Comparison of ENCODE assay signal across 23 mouse cellular contexts in the genomic region with DNA sequence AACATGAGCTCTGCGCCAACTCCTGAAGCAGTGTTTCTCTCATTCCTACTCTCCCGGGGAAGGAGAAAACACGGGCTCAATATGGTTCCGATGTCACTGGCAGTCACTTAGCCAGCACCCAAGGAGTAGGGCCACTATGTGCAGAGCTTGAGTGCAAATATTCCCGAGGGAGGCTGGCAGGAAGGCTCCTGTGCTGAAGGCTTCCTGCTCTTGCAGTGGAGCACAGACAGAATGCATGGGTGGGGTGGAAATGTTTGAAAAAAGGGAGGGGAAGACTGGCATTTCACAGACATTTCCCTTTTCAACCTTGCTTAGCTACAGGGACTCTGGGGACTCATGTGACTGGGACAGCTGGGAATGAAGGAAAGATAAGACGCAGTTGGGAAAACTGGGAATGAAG. TPM values are rescaled to one million over a fixed set of nuclear protein-coding genes. Genes with fewer than 3 reads are reported as not detected.
DNase-seq lines count a peak whose midpoint lies in the region; ATAC-seq and TF ChIP-seq lines count a peak whose summit lies in the region.
"Had no signal": no experiment of that assay in that cellular context is flagged by ENCODE, and none has a peak within 500 bp of the region (broad histone marks: within the 10 kb centered on the region; RNA-seq: fewer than 3 reads in every experiment).

No protein-coding gene starts in this region.

- H3K9ac ChIP-seq in heart, embryonic 15.5 days = no peak overlapping the region
- no peak overlapping the region for H3K9ac ChIP-seq in lung, embryonic 15.5 days
- peak overlapping the region; percentile 3; the same call in 1 of the 2 replicates for H3K9ac ChIP-seq in stomach, postnatal 0 days (ENCODE audit: low read length)
- H3K9ac ChIP-seq: hindbrain, embryonic 13.5 days; intestine, embryonic 15.5 days; limb, embryonic 13.5 days; liver, embryonic 13.5 days had no signal

- no peak for ATAC-seq in heart, embryonic 15.5 days (replicated peaks; ENCODE audit: insufficient number of reproducible peaks, insufficient read depth, low FRiP score, low read depth)
- ATAC-seq in lung, embryonic 15.5 days (ENCODE audit: borderline replicate concordance, extremely low read depth, low FRiP score, low TSS enrichment) = no peak
- ATAC-seq in stomach, postnatal 0 days (ENCODE audit: low FRiP score, low TSS enrichment) = no peak
- ATAC-seq: forebrain, embryonic 16.5 days; intestine, embryonic 15.5 days had no signal

- no peaks in the 10 kb centered on the region for H3K9me3 ChIP-seq in heart, embryonic 15.5 days (replicated peaks)
- no peaks in the 10 kb centered on the region for H3K9me3 ChIP-seq in lung, embryonic 15.5 days
- H3K9me3 ChIP-seq in stomach, postnatal 0 days (ENCODE audit: control insufficient read depth, low read length) = no peaks in the 10 kb centered on the region
- H3K9me3 ChIP-seq: hindbrain, embryonic 13.5 days; intestine, embryonic 15.5 days; limb, embryonic 13.5 days; liver, embryonic 13.5 days had no signal

- DNase-seq in gastrocnemius, adult 2 months = no peak
- no peak for DNase-seq in gastrocnemius, adult 8-10 months (ENCODE audit: low spot score in 2 of 2)
- no peak for DNase-seq in heart, postnatal 25 days (ENCODE audit: low spot score)
- no peak for DNase-seq in lung, postnatal 14 days
- DNase-seq in stomach, postnatal 0 days (ENCODE audit: low spot score) = peak; percentile 35
- no peak for DNase-seq in ovary, postnatal 36 days (ENCODE audit: low spot score)
- DNase-seq: adrenal gland, postnatal 14 days; cerebellum, adult 11 months; cerebellum, postnatal 14 days; embryo, embryonic 11 days; kidney, postnatal 14 days; layer of hippocampus, postnatal 36 days; liver, embryonic 13.5 days; retina, postnatal 1 day; thymus, postnatal 14 days had no signal

- H3K27ac ChIP-seq in gastrocnemius, adult 2 months = peak overlapping the region; percentile 16; the same call in 1 of the 2 replicates
- H3K27ac ChIP-seq in heart, embryonic 15.5 days = peak overlapping the region; percentile 59
- peak overlapping the region; percentile 49 for H3K27ac ChIP-seq in lung, embryonic 15.5 days
- peak overlapping the region; percentile 20; the same call in 1 of the 2 replicates for H3K27ac ChIP-seq in stomach, postnatal 0 days (replicated peaks)
- H3K27ac ChIP-seq: hindbrain, embryonic 13.5 days; intestine, embryonic 15.5 days; layer of hippocampus, adult 2 months; limb, embryonic 13.5 days; liver, embryonic 13.5 days had no signal

- H3K4me3 ChIP-seq in gastrocnemius, adult 2 months = no peak overlapping the region
- no peak overlapping the region for H3K4me3 ChIP-seq in heart, embryonic 15.5 days
- H3K4me3 ChIP-seq in lung, embryonic 15.5 days = no peak overlapping the region
- no peak overlapping the region for H3K4me3 ChIP-seq in stomach, postnatal 0 days (ENCODE audit: low read depth, low read length)
- H3K4me3 ChIP-seq: hindbrain, embryonic 13.5 days; intestine, embryonic 15.5 days; layer of hippocampus, adult 2 months; limb, embryonic 13.5 days; liver, embryonic 13.5 days had no signal

- H3K4me1 ChIP-seq in heart, embryonic 15.5 days (replicated peaks) = peaks cover 13% of the 10 kb centered on the region
- peaks cover 29% of the 10 kb centered on the region for H3K4me1 ChIP-seq in lung, embryonic 15.5 days
- H3K4me1 ChIP-seq in stomach, postnatal 0 days (replicated peaks; ENCODE audit: control insufficient read depth, insufficient read depth) = no peaks in the 10 kb centered on the region
- H3K4me1 ChIP-seq: hindbrain, embryonic 13.5 days; intestine, embryonic 15.5 days; limb, embryonic 13.5 days; liver, embryonic 13.5 days had no signal

- no peak for TF ChIP-seq CTCF in gastrocnemius, adult 2 months (IDR thresholded peaks at IDR 0.05)
- TF ChIP-seq CTCF in stomach, postnatal 0 days (IDR thresholded peaks at IDR 0.05; ENCODE audit: low read depth) = no peak

- H3K27me3 ChIP-seq in heart, embryonic 15.5 days = no peaks in the 10 kb centered on the region
- no peaks in the 10 kb centered on the region for H3K27me3 ChIP-seq in lung, embryonic 15.5 days
- H3K27me3 ChIP-seq in stomach, postnatal 0 days (ENCODE audit: control insufficient read depth, insufficient read depth, low read length) = no peaks in the 10 kb centered on the region
- H3K27me3 ChIP-seq: hindbrain, embryonic 13.5 days; intestine, embryonic 15.5 days; limb, embryonic 13.5 days; liver, embryonic 13.5 days had no signal

- 57% methylated on average over 6 of the region's 6 CpGs for WGBS in heart, embryonic 15.5 days
- 41% methylated on average over 6 of the region's 6 CpGs for WGBS in lung, embryonic 15.5 days
- WGBS in stomach, postnatal 0 days = 53% methylated on average over 6 of the region's 6 CpGs

- TF ChIP-seq EP300 in stomach, postnatal 0 days (optimal IDR thresholded peaks at IDR 0.05) = no peak

- H3K4me2 ChIP-seq in heart, embryonic 15.5 days = no peak overlapping the region
- no peak overlapping the region for H3K4me2 ChIP-seq in lung, embryonic 15.5 days
- H3K4me2 ChIP-seq in stomach, postnatal 0 days (replicated peaks; ENCODE audit: low read depth) = no peak overlapping the region
- H3K4me2 ChIP-seq: hindbrain, embryonic 13.5 days; intestine, embryonic 15.5 days; limb, embryonic 13.5 days; liver, embryonic 13.5 days; midbrain, embryonic 11.5 days had no signal

- intact Hi-C loops in gastrocnemius, adult 2 months (cut with DNase I) = no loop called here
- intact Hi-C loops in heart, postnatal 25 days (cut with DNase I) = no loop called here

- H3K36me3 ChIP-seq in heart, embryonic 15.5 days = no peaks in the 10 kb centered on the region
- peaks cover 3% of the 10 kb centered on the region; the same call in 1 of the 2 replicates for H3K36me3 ChIP-seq in lung, embryonic 15.5 days
- H3K36me3 ChIP-seq in stomach, postnatal 0 days (ENCODE audit: control insufficient read depth, insufficient read depth, low read length) = no peaks in the 10 kb centered on the region
- H3K36me3 ChIP-seq: intestine, embryonic 15.5 days; liver, embryonic 13.5 days had no signal

RNA-seq across cellular contexts. Expression of a gene that starts 25.4 kb away (rescaled TPM):
- 1 to 10 TPM; 4.9 to 5.1 TPM for total RNA-seq in gastrocnemius, adult 2 months (2021)
- 1 to 10 TPM; 3.3 to 4.9 (median 4.0) TPM for total RNA-seq in gastrocnemius, adult 8-10 months (2022)
- polyA plus RNA-seq in heart, embryonic 15.5 days (2015; fragmentation: Nextera tagmentation; extraction: Ambion mirVana) = 18.4 and 24.2 TPM in 2 replicates
- total RNA-seq in heart, postnatal 25 days (2021) = 10 to 100 TPM; 11.4 to 11.7 TPM
- polyA plus RNA-seq in lung, embryonic 15.5 days (2015; fragmentation: Nextera tagmentation; extraction: Ambion mirVana) = 21.9 and 24.6 TPM in 2 replicates
- polyA plus RNA-seq in stomach, postnatal 0 days (2015; fragmentation: Nextera tagmentation; extraction: Ambion mirVana) = 4.9 and 5.3 TPM in 2 replicates

RNA-seq across cellular contexts. Expression of a gene that starts 25.5 kb away (rescaled TPM):
- total RNA-seq in gastrocnemius, adult 2 months (2021) = under 1 TPM; 0.75 to 0.77 TPM
- 1 to 10 TPM in 2 of 4 experiments, under 1 TPM in 2; 0.80 to 1.2 (median 1.0) TPM for total RNA-seq in gastrocnemius, adult 8-10 months (2022)
- polyA plus RNA-seq in heart, embryonic 15.5 days (2015; fragmentation: Nextera tagmentation; extraction: Ambion mirVana) = 9.2 and 11.3 TPM in 2 replicates
- total RNA-seq in heart, postnatal 25 days (2021) = 1 to 10 TPM in 1 of 2 experiments, under 1 TPM in 1; 0.95 to 1.2 TPM
- 21.0 and 22.6 TPM in 2 replicates for polyA plus RNA-seq in lung, embryonic 15.5 days (2015; fragmentation: Nextera tagmentation; extraction: Ambion mirVana)
- 4.1 and 4.8 TPM in 2 replicates for polyA plus RNA-seq in stomach, postnatal 0 days (2015; fragmentation: Nextera tagmentation; extraction: Ambion mirVana)

RNA-seq across cellular contexts. Expression of a gene that starts 40.5 kb away (rescaled TPM):
- not detected for total RNA-seq in gastrocnemius, adult 2 months (2021)
- under 1 TPM in 3 of 4 experiments, not detected in 1; 0.12 to 0.29 (median 0.15) TPM for total RNA-seq in gastrocnemius, adult 8-10 months (2022)
- polyA plus RNA-seq in heart, embryonic 15.5 days (2015; fragmentation: Nextera tagmentation; extraction: Ambion mirVana) = 0.29 and 0.53 TPM in 2 replicates
- under 1 TPM; 0.39 to 0.49 TPM for total RNA-seq in heart, postnatal 25 days (2021)
- 1.1 and 1.2 TPM in 2 replicates for polyA plus RNA-seq in lung, embryonic 15.5 days (2015; fragmentation: Nextera tagmentation; extraction: Ambion mirVana)
- 0.17 and 0.29 TPM in 2 replicates for polyA plus RNA-seq in stomach, postnatal 0 days (2015; fragmentation: Nextera tagmentation; extraction: Ambion mirVana)

RNA-seq across cellular contexts. Expression of a gene that starts 52.9 kb away (rescaled TPM):
- under 1 TPM in 1 of 2 experiments, not detected in 1; 0.06 TPM for total RNA-seq in gastrocnemius, adult 2 months (2021)
- total RNA-seq in gastrocnemius, adult 8-10 months (2022) = not detected
- polyA plus RNA-seq in heart, embryonic 15.5 days (2015; fragmentation: Nextera tagmentation; extraction: Ambion mirVana) = not detected in 2 replicates
- total RNA-seq in heart, postnatal 25 days (2021) = under 1 TPM; 0.18 to 0.34 TPM
- polyA plus RNA-seq in lung, embryonic 15.5 days (2015; fragmentation: Nextera tagmentation; extraction: Ambion mirVana) = 0.20 and 0.35 TPM in 2 replicates
- polyA plus RNA-seq in stomach, postnatal 0 days (2015; fragmentation: Nextera tagmentation; extraction: Ambion mirVana) = 0.10 TPM in 2 replicates
- polyA plus RNA-seq: liver, embryonic 13.5 days; midbrain, embryonic 11.5 days had no signal
